Mouse (Mus musculus): ENCODE data around the gene Cpn2.

The Cpn2 gene

GRCm38 (mm10) chr16:30238791-30239190, 28.5 kb downstream of the Cpn2 start:
- no peak for DNase-seq (ENCODE audit: low spot score in 2 of 2)

GRCm38 (mm10) chr16:30236091-30236699, 31.1 kb downstream of the Cpn2 start:
- DNase-seq (ENCODE audit: low spot score in 2 of 2) = peak; percentile 84 to 92

- DNase-seq (ENCODE audit: low spot score in 2 of 2) = no peak
Measured at GRCm38 (mm10) chr16:30235577-30235976, 31.7 kb downstream of the Cpn2 start.

GRCm38 (mm10) chr16:30234636-30235546, 32.4 kb downstream of the Cpn2 start:
- DNase-seq (ENCODE audit: low spot score in 2 of 2) = no peak

GRCm38 (mm10) chr16:30234077-30234476, 33.2 kb downstream of the Cpn2 start:
- no peak for DNase-seq (ENCODE audit: low spot score in 2 of 2)

GRCm38 (mm10) chr16:30231882-30232604, 35.3 kb downstream of the Cpn2 start:
- DNase-seq (ENCODE audit: low spot score in 2 of 2) = no peak

- no peak for DNase-seq (ENCODE audit: low spot score in 2 of 2)
Measured at GRCm38 (mm10) chr16:30227352-30227751, 39.9 kb downstream of the Cpn2 start.

- DNase-seq (ENCODE audit: low spot score in 2 of 2) = no peak
Measured at GRCm38 (mm10) chr16:30221161-30221782, 46.0 kb downstream of the Cpn2 start.

GRCm38 (mm10) chr16:30215811-30216210, 51.5 kb downstream of the Cpn2 start:
- DNase-seq (ENCODE audit: low spot score in 2 of 2) = no peak

GRCm38 (mm10) chr16:30213644-30214043, 53.7 kb downstream of the Cpn2 start:
- no peak for DNase-seq (ENCODE audit: low spot score in 2 of 2)

GRCm38 (mm10) chr16:30212035-30212434, 55.3 kb downstream of the Cpn2 start:
- DNase-seq (ENCODE audit: low spot score in 2 of 2) = no peak

- no peak for DNase-seq (ENCODE audit: low spot score in 2 of 2)
Measured at GRCm38 (mm10) chr16:30209264-30209663, 58.0 kb downstream of the Cpn2 start.

GRCm38 (mm10) chr16:30207991-30208390, 59.3 kb downstream of the Cpn2 start:
- no peak for DNase-seq (ENCODE audit: low spot score in 2 of 2)

GRCm38 (mm10) chr16:30207111-30207828, 60.0 kb downstream of the Cpn2 start:
- no peak for DNase-seq (ENCODE audit: low spot score in 2 of 2)

Data from cerebellum, postnatal 4 days (tissue).